Mouse (Mus musculus) hematopoietic stem cell, adult 5-6 weeks (primary cell): ENCODE results near the gene Ppm1l. TPM values are rescaled to one million over a fixed set of nuclear protein-coding genes. Genes with fewer than 3 reads are reported as not detected.
"Not testable (repeated sequence)": the region's sequence is repeated elsewhere in the genome, so short reads cannot be mapped to it uniquely, and the experiment has no call there.

Source experiments
- ATAC-seq, 2 experiments: fragments of 125-278 bp in 1 of 2; replicated peaks in 1 of 2; 2 replicates each; pipeline ENCODE4 v1.8.0; 2016 to 2017; ENCODE audit warnings: inconsistent platforms in 2 of 2, mild to moderate bottlenecking in 2 of 2, moderate number of reproducible peaks in 2 of 2, low read depth in 1 of 2, moderate TSS enrichment in 1 of 2; ENCODE audit not compliant: low FRiP score in 2 of 2, poor library complexity in 2 of 2, severe bottlenecking in 2 of 2, insufficient read depth in 1 of 2, low TSS enrichment in 1 of 2
- total RNA-seq: library from RNA; stranded (forward); fragments of 172-1452, 232-1000 nt; gene quantifications from 2 replicates; pipeline ENCODE4 v1.2.3, GENCODE M21; 2017

The Ppm1l gene
- total RNA-seq, 1 experiment from 2014 or later: 5.0 TPM

DNA sequence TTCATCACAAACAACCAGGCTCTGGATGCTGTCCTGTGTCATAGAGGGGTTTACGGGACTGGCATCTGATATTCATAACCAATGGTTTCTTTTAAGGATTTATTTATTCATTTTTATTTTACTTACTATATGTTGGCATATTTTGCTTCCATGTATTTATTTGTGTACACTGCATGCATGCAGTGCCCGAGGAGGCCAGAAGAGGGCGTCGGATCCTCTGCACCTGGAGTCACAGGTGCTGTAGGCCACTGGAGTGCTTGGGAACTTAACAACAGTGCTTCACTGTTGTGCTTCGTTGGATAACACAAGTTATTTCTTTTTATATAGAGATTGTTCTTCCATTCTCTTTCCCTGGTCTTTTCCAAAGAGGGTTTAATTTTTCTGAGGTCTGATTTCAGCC, 81.1 kb downstream of the Ppm1l start:
- no peak for ATAC-seq

DNA sequence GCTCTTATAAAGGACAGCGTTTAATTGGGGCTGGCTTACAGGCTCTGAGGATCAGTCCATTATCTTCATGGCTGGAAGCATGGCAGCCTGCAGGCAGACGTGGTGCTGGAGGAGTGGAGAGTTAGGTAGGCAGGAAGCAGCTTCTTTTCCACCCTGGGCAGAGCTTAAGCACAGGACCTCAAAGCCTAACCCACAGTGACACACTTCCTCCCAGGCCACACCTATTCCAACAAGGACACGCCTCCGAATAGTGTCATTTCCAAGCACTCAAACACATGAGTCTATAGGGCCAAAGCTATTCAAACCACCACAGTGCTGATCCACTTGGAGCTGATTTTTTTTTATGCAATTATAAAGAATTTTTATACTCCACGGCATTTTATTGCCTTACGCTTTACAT, 82.7 kb downstream of the Ppm1l start:
- no peak for ATAC-seq

DNA sequence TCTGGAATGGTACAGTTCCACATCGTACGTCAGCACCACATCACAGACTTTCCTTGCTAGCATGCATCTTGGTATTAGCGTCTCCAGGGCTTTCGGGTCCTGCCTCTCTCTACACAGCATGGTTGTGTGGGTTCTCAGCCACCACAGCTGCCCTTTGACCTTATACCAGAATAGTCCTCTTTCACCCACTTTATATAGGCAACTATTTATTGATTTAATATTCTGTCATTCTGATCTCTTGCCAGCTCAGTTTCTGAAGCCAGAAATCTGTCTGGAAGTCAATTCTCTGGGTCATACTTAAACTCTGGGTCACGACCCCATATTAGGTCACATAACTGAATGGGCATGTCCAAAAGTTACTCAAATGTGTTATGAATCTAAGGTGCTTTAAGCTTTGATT, 86.5 kb downstream of the Ppm1l start:
- no peak for ATAC-seq

DNA sequence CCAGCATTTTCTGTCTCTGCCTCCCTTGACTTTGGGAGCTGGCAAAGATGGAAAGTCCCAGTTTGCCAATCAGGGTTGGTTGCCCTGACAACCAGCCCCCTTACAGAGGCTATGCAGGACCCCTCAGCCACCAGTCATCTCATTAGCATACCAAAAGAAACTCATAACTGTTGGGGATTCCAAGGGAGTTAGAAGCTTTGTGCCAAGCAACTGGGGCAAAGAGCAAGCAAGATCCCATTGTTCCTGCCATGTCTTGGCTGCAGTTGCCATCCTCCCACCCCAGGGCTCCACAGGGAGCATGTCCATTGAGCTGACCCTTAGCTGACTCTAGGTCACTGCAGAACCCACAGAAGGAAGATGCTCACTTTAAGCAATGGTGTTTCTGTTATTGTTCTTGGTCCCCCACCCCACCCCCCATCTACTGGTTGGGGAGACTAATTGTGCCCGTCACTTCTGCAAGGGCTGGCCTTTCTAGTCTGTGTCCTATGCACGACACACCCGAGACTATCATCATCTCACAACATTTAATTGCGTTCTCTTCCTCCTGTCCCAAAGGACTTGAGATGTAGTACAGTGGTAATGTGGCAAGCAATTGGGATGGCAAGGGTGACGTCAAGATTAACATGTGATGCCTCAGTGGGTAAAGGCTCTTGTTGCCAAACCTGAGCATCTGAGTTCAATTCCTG, 89.7 kb downstream of the Ppm1l start:
- no peak for ATAC-seq

DNA sequence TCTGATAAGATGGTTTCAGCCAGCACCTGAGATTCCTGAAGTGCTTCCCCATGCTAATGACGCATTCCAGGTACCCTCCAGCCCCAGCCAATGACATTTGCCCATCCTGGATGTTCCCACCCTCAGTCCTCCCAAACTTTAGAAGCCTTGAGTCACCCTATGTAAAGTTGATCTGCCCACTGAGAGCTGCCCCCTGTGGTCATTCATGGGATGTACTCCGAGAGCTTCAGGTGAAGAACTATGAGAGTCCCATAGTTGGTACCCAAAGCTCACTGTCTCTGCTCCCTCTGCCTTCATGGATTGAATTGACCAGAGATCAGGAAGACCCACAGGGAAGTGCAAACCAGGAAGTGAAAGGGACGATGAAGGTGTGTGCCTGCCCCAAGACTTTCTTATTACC, 91.4 kb downstream of the Ppm1l start:
- ATAC-seq: peak in 1 of 2 experiments; percentile 37; a peak in 2 of 4 replicates

DNA sequence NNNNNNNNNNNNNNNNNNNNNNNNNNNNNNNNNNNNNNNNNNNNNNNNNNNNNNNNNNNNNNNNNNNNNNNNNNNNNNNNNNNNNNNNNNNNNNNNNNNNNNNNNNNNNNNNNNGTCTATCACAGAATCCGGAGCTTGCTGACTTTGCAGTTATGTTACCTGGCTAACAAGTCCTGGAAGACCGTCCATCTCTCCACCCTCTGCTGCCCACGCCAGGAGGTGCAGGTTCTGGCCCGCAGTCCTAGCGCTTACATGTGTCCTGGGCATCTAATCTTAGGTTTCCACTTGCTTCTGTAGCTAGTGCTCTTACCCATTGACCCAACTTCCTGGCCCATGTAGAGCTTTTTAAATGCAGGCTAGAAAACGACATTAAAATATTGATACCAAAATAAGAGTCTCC, 99.5 kb downstream of the Ppm1l start:
- ATAC-seq: no peak

DNA sequence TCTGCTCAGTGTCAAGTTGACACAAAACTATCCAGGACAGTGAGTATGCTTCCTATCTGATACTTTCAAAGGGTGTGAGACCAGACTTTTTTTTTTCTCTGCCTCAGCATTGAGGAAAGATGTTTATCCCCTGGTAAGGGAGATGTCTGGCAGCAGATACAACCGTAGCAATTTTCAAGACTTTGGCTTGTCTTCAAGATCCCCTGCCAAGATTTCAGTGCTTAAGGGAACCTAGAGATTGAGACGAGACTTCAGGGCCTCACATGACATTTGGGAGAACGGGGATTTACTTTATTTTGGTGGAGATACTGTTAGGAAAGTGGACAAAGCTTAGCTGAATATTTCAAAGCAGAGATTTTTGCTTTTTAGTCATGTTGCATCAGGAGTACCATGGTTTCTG, 106.1 kb downstream of the Ppm1l start:
- no peak for ATAC-seq

DNA sequence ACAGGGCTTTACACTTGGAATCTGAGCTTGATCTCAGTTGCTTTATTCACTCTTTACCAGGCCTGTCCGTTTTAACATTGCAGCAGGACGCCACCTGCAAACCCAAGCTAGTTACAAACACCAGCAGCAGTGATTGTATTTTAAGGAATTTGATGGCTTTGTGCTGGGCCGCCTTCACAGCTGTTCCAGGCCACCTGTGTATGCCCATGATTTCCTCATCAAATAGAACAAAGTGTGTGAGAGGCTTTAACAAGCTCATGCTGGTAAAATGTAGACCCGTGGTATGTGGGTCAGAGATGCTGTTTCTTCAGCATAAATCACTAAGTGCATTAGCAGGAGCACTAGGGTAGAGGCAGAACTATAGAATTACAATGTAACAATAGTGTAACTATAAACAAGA, 106.7 kb downstream of the Ppm1l start:
- ATAC-seq: no peak

DNA sequence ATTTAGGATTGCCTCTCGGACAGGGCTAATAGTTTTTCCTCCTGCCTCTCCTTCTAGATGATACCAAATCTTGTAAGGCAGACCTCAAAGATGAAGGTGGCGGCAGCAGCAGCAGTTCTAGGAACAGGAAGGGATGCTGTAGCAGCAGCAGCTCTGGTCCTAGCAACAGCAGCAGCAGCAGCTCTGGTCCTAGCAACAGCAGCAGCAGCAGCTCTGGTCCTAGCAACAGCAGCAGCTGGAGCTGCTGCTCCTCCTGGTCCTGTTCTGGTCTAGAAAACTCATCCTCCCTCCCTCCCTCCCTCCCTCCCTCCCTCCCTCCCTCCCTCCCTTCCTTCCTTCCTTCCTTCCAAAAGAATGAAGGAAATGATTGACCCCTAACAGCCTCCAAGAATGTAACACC, 108.1 kb downstream of the Ppm1l start:
- ATAC-seq: not testable (repeated sequence)

DNA sequence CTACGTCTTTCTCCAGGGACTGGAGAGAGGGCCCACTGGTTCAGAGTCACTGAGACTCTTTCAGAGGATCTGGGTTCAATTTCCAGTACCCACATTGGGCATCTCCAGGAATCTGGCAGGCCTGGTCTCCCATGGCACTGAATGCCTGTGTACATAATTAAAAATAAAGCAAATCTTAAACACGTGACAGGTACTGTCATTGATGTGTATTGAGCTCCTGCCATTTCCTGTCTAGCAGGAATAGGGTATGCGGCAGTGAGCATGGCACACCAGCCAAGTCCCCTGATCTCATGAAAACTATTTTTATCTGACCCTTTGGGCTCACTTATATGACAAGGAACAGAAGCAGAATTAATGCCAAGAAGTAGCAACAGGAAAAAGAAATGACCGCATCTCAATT, 110.6 kb downstream of the Ppm1l start:
- ATAC-seq: no peak

DNA sequence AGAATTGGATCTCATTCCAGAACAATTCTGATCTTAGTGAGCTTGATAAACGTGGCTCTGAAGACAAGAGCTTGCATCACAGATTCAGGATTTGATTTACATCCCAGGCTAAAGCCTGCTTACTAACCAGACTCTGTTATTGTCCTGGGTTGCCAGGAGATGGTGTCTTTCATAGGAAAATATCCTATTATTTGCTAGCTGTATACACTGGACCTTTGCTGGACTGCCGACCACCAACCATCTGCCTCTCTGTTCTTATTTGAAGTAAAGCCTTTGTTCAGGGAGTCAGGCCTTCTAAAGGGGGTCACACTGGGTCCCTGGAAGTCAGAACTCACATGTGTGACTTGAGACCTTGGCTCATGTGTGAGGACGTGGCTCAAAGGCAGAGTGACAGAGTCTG, 111.6 kb downstream of the Ppm1l start:
- no peak for ATAC-seq

DNA sequence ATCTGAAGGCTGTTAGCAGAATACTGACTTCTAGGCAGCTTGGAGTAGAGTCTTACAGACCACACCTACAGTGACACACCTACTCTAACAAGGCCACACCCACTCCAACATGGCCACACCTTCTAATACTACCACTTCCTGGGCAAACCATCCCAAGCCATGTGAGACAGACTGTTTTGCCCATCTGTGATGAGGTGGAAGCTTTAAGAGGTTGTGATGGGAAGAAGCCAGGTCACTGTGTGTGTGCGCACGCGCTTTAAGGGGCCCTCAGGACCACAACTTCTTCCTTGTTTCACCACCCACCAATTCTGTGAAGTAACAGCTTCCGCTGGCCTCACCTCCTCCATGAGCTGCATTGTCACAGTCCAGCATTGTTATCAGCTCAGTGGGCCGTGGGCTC, 112.7 kb downstream of the Ppm1l start:
- peak; percentile 58 to 79; a peak in 3 of 4 replicates for ATAC-seq

DNA sequence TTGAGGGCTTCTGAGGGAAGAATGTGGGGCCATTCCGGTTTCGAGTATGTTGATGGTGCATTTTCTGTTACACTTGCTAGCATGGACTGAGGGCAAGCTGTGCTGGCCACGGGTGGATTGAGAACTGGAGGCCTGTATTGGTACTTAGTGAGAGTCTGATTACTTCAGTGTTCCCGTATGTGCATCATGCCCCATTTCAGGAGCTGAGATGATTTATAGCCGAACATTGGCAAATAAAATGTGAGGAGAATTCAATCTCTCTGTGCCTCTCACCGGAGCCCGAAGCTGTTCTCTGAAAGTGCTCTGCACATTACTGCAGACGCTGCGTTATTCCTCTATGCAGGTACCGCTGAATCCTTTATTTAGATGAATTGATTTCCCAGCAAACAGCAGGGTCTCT, 116.9 kb downstream of the Ppm1l start:
- no peak for ATAC-seq

DNA sequence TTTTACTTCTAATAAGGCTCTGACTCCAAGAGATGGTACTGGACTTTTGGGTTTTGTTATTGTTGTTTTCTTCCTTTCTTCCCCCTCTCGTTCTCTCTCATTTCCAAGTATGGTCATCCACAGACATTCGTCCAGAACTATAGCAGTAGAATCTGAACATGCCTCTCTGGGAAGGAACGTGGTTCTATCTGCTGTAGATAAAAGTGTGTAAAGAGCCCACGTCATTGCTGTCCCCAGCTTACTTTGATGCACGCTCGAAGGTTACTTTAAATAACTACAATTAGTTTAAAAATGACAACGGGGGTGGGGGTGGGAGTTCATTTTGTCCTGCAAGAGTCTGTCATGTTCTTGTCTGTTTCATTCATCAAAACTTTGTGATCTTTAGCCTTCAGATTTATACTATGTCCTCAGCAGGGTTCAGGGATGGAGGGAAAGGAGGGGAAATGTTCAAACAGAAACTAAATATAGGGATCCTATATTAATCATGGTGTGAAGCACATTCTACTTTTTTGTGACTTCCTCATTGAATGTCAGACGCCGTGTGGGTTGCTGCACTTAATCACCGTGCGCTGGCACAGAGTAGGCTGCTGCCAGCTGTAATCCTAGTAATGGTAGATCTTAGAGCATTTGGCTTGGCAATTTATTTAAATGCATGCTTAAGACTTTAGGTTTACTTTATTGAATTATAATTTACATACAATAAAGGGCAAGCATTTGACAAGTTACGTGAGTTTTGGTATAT, 122.3 kb downstream of the Ppm1l start:
- peak; percentile 85 for ATAC-seq

DNA sequence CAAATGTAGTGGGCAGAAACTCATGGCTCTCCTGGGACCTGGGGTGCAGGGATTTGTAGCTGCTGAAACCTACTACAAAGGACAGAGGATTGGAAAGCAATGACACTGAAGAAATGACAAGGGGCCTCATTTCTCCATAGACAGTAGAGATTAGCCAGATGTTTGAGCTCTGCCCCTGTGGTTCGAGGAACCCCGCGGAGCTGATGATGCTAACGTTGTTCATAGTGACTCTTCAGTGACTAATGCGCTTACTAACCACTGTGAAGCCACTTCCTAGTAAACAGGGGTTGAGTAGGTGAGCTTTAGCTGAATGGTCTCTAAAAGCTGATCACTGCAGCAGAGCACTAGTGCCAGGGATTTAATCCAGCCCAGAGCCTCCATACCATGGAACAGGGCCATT, 124.1 kb downstream of the Ppm1l start:
- no peak for ATAC-seq

DNA sequence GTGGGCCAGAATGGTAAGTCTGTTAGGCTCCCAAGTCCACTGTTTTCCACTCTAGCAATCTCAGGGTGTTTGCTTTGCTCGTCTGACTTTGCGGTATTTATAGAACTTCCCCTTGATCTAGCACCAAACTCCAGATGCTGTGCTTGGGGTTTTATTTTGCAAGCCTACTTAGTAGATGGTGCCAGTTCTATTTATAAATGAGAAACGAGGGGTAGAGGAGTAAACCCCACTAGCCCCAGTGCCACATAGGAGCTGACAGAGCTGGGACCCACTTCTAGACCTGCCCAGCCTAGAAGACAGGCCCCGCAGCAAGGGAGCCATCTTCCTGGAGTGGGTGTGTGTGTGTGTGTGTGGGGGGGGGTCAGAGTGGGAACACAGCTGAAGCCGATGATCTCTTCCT, 130.3 kb downstream of the Ppm1l start:
- ATAC-seq: peak; percentile 90

DNA sequence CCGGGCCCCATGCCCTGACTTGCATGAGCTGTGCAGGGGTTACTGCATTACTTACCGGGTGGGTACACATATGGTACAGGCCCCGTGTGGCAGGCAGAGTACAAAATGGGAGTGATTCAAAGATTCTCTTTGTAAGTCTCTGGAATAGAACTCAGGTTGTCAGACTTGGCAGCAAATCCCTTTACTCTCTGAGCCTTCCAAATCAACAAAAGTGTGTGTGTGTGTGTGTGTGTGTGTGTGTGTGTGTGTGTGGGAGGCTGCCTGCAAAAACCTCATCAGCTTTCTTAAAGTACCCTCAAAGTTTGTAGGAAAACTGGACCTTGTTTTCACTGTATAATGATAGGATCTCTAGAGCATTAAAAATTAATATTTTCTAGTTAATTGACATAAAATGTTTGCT, 132.4 kb downstream of the Ppm1l start:
- no peak for ATAC-seq

DNA sequence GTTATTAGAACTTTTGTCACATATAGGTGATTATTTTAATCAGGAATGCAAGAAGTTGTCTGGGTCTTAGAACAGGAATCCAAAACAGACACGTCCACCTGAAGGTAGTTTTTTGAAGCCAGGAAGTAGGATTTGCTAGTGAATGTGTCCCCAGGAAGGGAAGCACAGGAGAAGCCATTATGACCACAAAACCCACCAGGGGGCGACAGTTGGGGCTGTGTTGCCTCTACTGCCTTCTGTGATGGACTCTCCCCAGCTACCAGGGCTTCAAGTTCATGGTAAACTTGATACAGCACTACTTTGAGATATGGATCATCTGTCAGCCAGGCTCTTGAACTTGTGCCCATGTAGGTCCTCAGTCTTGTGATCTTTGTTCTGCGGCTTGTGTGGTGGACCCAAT, 137.7 kb downstream of the Ppm1l start:
- ATAC-seq: no peak; a peak in 1 of 4 replicates

DNA sequence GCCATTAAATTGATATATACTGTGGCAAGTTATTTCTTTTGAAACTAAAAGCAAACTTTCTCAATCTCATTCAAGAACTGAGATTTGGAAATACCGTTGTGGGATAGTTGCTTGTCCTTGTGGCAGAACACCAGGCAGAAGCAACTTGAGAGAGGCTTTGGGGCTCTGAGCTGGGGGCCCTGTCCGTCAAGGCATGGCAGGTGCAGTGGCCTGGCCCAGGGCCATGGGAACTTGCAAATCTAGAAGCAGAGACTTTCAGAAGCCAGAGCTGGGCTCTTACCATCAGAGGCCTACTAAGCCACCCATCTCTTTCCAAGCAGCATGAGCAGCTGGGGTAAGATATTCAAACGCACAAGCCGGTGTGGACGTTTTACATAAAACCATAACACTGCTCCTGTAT, 139.4 kb downstream of the Ppm1l start:
- no peak for ATAC-seq
